Mouse (Mus musculus) thymus, adult 2 months (tissue): ENCODE results near the gene Galr3.

Experiments
- CTCF ChIP-seq: fragments of 200-500 bp; IDR thresholded peaks from 2 replicates; pipeline ENCODE4 v1.5.1; 2012; ENCODE audit warnings: mild to moderate bottlenecking, control low read depth, low read length, moderate library complexity, borderline replicate concordance; ENCODE audit not compliant: control insufficient read depth, poor library complexity, insufficient read depth; ENCODE audit errors: extremely low read depth
- POLR2A ChIP-seq: fragments of 200-500 bp; IDR thresholded peaks from 2 replicates; pipeline ENCODE4 v1.6.1; 2012; ENCODE audit warnings: mild to moderate bottlenecking, low read length, control low read depth, moderate library complexity; ENCODE audit not compliant: control insufficient read depth, poor library complexity, insufficient read depth; ENCODE audit errors: extremely low read depth

GRCm38 (mm10) chr15:79006638-79007037, 35.0 kb upstream of the Galr3 start:
- TF ChIP-seq CTCF (no peak), POLR2A (no peak)
